Mouse (Mus musculus) neural tube, embryonic 13.5 days (tissue): ENCODE data around the gene Kdm6b. TPM values are rescaled to one million over a fixed set of nuclear protein-coding genes. Genes with fewer than 3 reads are reported as not detected.
A peak's percentile ranks its signal among the peaks of the same experiment; 100 is the strongest.

Experiments
- ATAC-seq: fragments of 200-750 bp; cut with Nextera tagmentation; 2 replicates; pipeline ENCODE4 v1.8.0; 2017; ENCODE audit warnings: low read depth, mild to moderate bottlenecking, moderate TSS enrichment, moderate library complexity
- H3K27ac ChIP-seq: fragments of 300-500 bp; sonication (generic); replicated peaks from 2 replicates; pipeline ENCODE4 v1.5.1; 2015; ENCODE audit warnings: moderate library complexity, mild to moderate bottlenecking, inconsistent platforms
- H3K27me3 ChIP-seq: fragments of 300-500 bp; sonication (generic); 2 replicates; pipeline ENCODE4 v1.6.1; 2015; ENCODE audit warnings: mild to moderate bottlenecking, inconsistent platforms
- H3K36me3 ChIP-seq: fragments of 300-500 bp; sonication (generic); 2 replicates; pipeline ENCODE4 v1.6.1; 2015; ENCODE audit warnings: mild to moderate bottlenecking, inconsistent platforms
- H3K4me1 ChIP-seq: fragments of 300-500 bp; sonication (generic); replicated peaks from 2 replicates; pipeline ENCODE4 v1.6.1; 2015; ENCODE audit warnings: inconsistent platforms
- H3K4me2 ChIP-seq: fragments of 300-500 bp; sonication (generic); 2 replicates; pipeline ENCODE4 v1.6.1; 2015; ENCODE audit warnings: inconsistent platforms, mild to moderate bottlenecking, moderate library complexity
- H3K4me3 ChIP-seq: fragments of 300-500 bp; sonication (generic); 2 replicates; pipeline ENCODE4 v1.5.1; 2015; ENCODE audit warnings: mild to moderate bottlenecking, inconsistent platforms
- H3K9ac ChIP-seq: fragments of 300-500 bp; sonication (generic); 2 replicates; pipeline ENCODE4 v1.6.1; 2015; ENCODE audit warnings: moderate library complexity, mild to moderate bottlenecking, inconsistent platforms
- H3K9me3 ChIP-seq: fragments of 300-500 bp; sonication (generic); 2 replicates; pipeline ENCODE4 v1.6.1; 2016; ENCODE audit warnings: inconsistent platforms
- WGBS: fragments of 180-500 bp; shearing (Covaris S2); methylation state at CpG from one replicate; pipeline ENCODE4 v1.1.7; 2015; 5-methylcytosine and 5-hydroxymethylcytosine counted together
- polyA plus RNA-seq: library from polyadenylated mRNA; unstranded; fragments of >200 nt; fragmentation: Nextera tagmentation; extraction: Ambion mirVana; gene quantifications from 2 replicates; pipeline ENCODE4 v1.2.1, GENCODE M21; 2015

Kdm6b gene
- polyA plus RNA-seq, 1 experiment from 2014 or later: 44.8 TPM

DNA sequence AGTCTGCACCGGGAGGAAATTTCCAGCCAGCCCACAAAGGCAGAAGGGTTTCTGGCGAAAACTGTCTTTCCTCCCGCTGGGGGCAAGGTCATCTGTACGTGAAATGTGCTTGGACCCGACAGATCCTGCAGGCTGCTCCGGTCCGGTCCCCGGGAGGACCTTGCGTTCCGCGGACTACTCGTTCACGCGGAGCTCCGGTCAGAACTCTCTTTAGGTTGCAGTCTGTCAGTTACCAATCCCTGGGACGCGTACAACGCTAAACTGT, 3.5 kb downstream of the Kdm6b start:
- Histone ChIP-seq H3K9me3 (no peaks in the 10 kb centered on the region), H3K4me2 (peak overlapping the region; percentile 96), H3K4me3 (peak overlapping the region; percentile 90), H3K27ac (peak overlapping the region; percentile 100), H3K27me3 (no peaks in the 10 kb centered on the region), H3K4me1 (peaks cover 69% of the 10 kb centered on the region), H3K9ac (peak overlapping the region; percentile 100), H3K36me3 (peaks cover 50% of the 10 kb centered on the region)
- no peak for ATAC-seq
- WGBS: under 1% methylated on average over 18 of the region's 18 CpGs

DNA sequence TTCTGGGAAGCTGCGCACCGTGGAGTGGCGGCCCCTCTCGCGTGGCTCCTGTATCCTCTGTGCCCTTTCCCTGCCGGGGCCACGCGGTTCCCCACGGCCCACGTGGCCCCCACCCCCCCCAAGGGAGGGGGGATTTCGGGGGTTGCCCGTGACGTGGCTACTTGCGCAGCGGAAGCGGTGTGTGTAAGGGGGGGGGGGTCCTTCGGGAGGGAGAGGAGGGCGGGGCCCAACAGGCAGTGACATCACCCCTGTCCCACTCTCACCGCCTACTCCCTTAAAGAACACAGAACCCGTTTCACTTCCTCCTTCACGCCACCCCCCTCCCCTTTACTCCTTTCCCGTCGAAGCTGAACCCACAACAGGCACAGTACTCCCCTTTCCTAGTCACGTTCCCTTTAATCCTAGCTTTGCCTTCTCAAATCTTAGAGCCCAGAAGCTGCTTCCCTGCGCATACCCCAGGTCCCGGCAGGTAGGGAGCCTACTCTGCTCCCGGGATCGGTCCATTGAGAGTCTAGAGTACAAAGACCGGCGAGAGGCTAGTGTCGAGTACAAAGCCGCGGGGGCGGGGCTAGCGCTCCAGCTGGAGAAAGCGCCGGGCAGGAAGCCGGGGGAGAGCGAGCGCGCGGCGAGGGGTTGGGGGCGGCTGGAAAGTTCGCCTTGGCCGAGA, 4.0 kb downstream of the Kdm6b start:
- Histone ChIP-seq H3K9me3 (no peaks in the 10 kb centered on the region), H3K27ac (peak overlapping the region; percentile 100), H3K4me3 (peak overlapping the region; percentile 90), H3K36me3 (peaks cover 55% of the 10 kb centered on the region), H3K4me2 (peak overlapping the region; percentile 96), H3K27me3 (no peaks in the 10 kb centered on the region), H3K4me1 (peaks cover 64% of the 10 kb centered on the region), H3K9ac (peak overlapping the region; percentile 100)
- under 1% methylated on average over 46 of the region's 46 CpGs for WGBS
- ATAC-seq: peak; percentile 29

DNA sequence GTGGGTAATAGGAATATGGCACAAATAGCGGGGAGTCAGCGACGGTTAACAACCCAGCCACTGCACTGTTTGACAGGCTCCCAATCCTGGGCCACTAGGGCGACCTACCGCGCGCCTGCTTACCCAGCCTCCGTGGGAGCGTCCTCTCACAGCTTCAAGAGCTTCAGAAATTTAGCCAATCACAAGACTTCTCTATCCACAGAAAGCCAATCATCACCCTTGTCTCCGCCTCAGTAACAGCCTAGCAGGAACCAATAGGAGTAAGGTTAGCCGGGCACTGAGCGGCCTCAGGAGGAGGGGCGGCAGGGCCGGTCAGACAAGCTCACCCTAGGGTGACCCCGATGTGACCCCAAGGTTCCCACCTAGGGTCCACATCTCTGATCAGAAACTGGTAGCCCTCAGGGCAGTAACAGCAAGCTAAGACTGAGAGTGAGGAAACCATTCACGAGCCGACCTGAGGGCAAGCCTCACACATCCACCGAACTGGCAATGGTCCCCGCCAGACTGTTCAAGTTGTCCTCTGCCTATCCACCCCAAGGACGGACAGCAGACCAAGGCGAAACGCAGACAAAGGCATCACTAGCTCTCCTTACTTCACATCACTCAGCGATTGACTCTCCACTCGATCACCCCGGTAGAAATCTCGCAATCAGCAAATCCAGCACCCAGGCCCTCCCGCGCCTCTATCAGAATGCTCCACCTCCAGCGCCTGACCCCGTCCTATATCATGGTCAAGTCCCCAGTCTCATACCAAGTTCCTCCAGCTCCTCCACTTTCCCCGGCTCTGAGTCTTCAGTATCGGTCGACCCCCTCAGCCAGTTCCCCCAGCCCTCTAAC, 4.7 kb downstream of the Kdm6b start:
- Histone ChIP-seq H3K9me3 (no peaks in the 10 kb centered on the region), H3K36me3 (peaks cover 62% of the 10 kb centered on the region), H3K27me3 (no peaks in the 10 kb centered on the region), H3K9ac (peak overlapping the region; percentile 100), H3K4me3 (peak overlapping the region; percentile 90), H3K27ac (peak overlapping the region; percentile 100), H3K4me2 (peak overlapping the region; percentile 96), H3K4me1 (peaks cover 56% of the 10 kb centered on the region)
- ATAC-seq: peak; percentile 55
- WGBS: under 1% methylated on average over 33 of the region's 33 CpGs

DNA sequence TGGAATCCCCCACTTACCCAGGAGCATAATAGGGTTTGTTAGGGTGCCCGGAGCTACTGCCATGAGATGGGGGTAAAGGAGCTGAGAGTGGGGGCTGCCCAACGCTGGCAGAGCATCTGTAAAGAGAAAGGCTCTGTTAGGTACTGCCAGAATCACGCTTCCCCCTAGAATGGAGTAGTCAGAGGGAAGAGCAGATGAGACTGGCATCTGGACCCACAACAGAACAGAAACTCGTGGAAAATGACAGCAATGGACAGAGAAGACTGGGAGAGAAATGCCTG, 5.8 kb downstream of the Kdm6b start:
- no peak for ATAC-seq
- Histone ChIP-seq H3K9me3 (no peaks in the 10 kb centered on the region), H3K4me3 (peak overlapping the region; percentile 90), H3K36me3 (peaks cover 65% of the 10 kb centered on the region), H3K4me1 (peaks cover 46% of the 10 kb centered on the region), H3K27me3 (no peaks in the 10 kb centered on the region), H3K27ac (no peak overlapping the region), H3K9ac (peak overlapping the region; percentile 100), H3K4me2 (peak overlapping the region; percentile 96)
- 91% methylated on average over 4 of the region's 4 CpGs for WGBS

DNA sequence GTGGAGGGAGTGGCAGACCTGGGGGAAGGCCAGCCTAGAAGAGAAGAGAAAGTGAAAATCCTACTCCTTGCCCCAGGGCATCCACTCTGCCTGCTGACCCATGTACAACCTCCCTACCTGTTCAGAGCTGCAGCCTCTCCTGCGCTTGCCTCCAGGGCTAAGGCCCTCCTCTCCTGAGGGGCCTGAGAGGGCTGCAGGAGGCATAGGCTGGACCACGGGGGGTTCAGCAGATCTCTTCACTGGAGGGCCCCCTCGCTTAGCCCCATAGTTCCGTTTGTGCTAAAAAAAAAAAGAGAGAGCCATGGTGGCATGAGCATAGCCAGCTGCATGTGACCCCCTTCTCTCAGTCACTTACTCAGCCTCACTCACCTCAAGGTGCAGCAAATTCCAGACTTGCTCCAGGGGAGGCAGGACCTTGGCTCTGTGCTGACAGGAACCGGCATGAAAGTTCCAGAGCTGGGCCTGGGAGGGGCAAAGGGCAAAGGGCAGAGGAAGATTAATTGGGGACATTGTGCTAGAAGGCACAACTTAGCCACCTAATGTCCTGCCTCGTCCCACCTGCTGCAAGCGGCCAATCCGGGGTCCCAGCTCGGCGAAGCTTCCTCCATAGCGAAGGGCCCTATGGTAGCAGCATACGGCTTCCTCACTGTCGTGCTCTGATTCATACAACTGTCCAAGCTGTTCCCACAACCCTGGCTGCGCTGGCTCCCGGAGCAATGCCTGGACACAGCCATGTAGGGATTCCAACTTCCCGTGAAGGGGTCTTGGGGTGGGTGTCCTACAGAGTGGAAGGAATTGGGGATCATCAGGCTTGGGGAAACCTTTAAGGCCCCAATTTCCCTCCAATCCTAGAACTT, 6.4 kb downstream of the Kdm6b start:
- no peaks in the 10 kb centered on the region for H3K27me3 ChIP-seq
- ATAC-seq: no peak
- H3K4me3 ChIP-seq: no peak overlapping the region
- H3K9ac ChIP-seq: peak overlapping the region; percentile 100; the same call in 1 of the 2 replicates
- peaks cover 40% of the 10 kb centered on the region for H3K4me1 ChIP-seq
- H3K27ac ChIP-seq: no peak overlapping the region
- WGBS: 88% methylated on average over 16 of the region's 16 CpGs
- peaks cover 66% of the 10 kb centered on the region for H3K36me3 ChIP-seq
- H3K4me2 ChIP-seq: no peak overlapping the region
- no peaks in the 10 kb centered on the region for H3K9me3 ChIP-seq

DNA sequence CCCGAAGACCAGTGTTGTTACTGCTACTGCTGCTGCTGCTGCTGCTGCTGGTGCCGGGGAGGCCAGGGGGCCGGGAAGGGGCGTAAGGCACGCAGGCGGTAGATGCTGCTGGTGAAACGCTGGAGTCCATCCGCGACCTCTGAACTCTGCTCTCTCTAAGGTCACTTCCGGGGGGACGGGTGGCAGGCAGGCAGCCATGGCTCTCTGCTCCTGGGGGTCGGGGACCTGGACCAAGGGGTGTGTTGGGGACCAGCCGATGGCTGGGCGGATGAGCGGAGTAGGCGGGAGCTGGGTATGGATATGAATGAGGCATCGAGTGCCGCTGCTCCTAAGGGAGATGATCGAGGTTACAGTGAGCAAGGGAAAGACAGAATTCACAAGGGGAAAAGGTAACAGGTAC, 7.2 kb downstream of the Kdm6b start:
- Histone ChIP-seq H3K27me3 (no peaks in the 10 kb centered on the region), H3K9ac (no peak overlapping the region), H3K4me1 (peaks cover 37% of the 10 kb centered on the region), H3K4me2 (no peak overlapping the region), H3K27ac (no peak overlapping the region), H3K4me3 (no peak overlapping the region), H3K36me3 (peaks cover 68% of the 10 kb centered on the region), H3K9me3 (no peaks in the 10 kb centered on the region)
- no peak for ATAC-seq
- WGBS: 89% methylated on average over 19 of the region's 19 CpGs

DNA sequence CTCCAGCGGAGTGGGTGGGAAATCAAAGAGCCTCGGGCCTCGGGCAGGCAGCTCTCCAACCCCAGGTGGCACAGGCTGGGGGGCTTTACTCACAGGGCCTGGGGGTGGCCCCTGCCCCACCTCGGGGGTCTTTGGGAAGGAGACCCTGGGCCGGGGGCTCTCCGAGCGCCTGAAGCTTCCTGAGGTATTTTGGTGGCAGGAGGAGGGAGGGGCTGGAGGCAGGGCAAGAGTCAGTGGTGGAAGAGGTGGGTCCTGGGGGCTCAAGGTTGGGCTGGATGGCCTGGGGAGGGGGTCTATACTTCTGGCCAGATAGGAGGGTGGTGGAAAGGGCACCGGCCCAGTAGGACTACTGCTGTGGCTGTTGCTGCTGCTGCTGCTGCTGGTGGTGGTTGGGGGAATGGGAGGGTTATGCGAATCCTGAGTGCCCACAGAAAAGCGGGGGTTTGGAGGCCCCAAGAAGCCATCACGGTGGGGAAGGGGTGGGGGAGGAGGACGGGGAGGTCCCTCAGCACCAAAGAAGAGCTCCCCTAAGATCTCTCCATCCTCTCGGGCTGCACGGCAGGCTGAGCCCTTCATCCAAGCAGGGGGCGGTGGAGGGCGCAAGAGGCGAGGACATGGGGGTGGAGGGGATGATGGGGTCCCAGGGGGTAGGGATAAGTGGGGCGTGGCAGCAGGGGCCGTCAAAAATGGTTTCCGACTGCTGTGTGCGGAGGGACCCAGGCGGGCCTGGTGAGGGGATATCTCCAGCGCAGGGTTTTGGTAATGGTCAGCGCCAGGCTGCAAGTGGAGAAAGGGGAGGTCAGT, 7.9 kb downstream of the Kdm6b start:
- H3K36me3 ChIP-seq: peaks cover 75% of the 10 kb centered on the region
- no peak overlapping the region for H3K4me3 ChIP-seq
- H3K27me3 ChIP-seq: peaks cover 5% of the 10 kb centered on the region
- WGBS: 89% methylated on average over 24 of the region's 24 CpGs
- H3K27ac ChIP-seq: no peak overlapping the region
- H3K4me1 ChIP-seq: peaks cover 38% of the 10 kb centered on the region
- no peak for ATAC-seq
- no peak overlapping the region for H3K4me2 ChIP-seq
- no peaks in the 10 kb centered on the region for H3K9me3 ChIP-seq
- no peak overlapping the region for H3K9ac ChIP-seq

DNA sequence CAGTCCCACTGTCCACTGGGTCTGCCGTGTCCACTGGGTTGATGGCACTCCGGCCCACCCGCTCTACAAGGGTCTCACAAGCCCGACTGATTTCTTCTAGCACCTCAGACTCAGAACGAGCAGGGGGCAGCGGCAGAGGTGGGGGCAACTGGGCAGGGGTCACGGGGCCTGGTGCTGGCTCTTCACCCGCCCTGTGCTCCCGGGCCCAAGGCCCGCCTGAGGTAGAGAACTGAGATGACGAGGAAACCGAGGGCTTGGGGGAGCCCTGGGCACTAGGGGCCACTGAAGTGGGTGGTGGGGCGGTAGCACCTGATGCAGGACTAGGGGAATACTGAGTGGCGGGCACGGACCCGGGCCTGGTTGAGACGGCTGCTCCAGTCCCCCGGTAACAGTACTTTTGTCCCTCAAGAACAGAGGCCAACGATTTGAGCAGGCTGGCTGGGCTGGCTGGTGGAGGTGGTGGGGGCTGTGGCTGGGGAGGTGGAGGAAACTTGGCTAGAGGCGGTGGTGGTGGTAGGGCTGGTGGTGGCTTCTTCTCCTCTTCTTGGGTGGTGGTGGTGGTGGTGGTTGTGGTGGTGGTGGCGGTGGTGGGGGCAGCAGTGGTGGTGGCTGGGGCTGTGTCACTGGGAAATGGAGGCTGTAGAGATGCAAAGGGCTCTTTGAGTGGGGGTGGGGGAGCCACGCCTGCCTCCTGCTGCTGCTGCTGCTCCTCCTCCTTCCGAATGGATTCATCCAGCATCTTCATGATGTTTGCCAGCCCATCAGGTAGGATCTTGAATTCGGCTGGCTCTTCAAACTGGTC, 8.7 kb downstream of the Kdm6b start:
- Histone ChIP-seq H3K4me2 (no peak overlapping the region), H3K27me3 (peaks cover 14% of the 10 kb centered on the region), H3K9ac (no peak overlapping the region), H3K27ac (no peak overlapping the region), H3K36me3 (peaks cover 83% of the 10 kb centered on the region), H3K9me3 (no peaks in the 10 kb centered on the region), H3K4me1 (peaks cover 30% of the 10 kb centered on the region), H3K4me3 (no peak overlapping the region)
- ATAC-seq: no peak
- WGBS: 92% methylated on average over 21 of the region's 24 CpGs

DNA sequence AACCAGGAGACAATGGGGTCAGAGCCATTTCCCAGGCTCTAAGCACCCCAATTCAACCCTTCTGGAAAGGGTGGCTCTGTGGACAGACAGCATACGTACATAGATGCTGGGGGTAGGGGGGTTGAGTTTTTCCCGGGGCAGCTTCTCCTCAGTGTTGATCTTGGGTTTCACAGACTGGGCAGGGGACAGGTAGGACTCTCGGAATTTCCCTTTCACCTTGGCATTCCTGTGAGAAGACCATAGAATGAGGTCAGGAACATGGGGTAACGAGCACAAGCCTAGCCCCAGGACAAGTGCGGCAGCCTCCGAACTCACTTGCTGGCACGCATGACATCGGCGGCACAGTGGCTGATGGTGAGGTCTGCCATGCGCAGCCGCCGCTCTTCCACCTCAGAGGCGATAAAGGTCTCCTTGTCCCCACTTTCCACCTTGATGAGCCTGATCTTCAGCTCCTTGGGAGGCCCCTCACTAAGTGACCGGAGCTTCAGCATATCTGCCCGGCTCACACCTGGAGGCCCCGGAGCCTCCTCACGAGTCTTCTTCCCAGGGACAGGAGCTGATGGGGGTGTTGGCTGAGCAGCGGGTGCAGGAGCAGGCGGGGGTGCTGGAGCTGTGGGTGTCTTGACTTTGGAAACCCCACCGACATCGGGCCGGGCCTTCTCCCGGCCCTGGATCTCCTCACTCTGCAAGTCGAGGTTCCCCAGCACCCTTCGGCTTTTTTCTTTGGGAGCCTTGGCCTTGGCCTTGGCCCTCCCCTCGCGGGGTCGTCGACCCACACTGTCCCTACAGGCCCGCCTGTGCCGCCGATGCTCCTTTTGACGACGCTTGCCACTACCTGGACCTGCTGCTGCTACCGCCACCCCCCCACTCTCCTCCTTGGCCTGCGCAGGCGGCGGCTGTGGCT, 9.5 kb downstream of the Kdm6b start:
- Histone ChIP-seq H3K36me3 (peaks cover 90% of the 10 kb centered on the region), H3K27ac (no peak overlapping the region), H3K4me1 (peaks cover 25% of the 10 kb centered on the region), H3K4me3 (no peak overlapping the region), H3K9ac (no peak overlapping the region), H3K9me3 (no peaks in the 10 kb centered on the region), H3K4me2 (no peak overlapping the region), H3K27me3 (peaks cover 16% of the 10 kb centered on the region)
- 94% methylated on average over 34 of the region's 38 CpGs for WGBS
- no peak for ATAC-seq

DNA sequence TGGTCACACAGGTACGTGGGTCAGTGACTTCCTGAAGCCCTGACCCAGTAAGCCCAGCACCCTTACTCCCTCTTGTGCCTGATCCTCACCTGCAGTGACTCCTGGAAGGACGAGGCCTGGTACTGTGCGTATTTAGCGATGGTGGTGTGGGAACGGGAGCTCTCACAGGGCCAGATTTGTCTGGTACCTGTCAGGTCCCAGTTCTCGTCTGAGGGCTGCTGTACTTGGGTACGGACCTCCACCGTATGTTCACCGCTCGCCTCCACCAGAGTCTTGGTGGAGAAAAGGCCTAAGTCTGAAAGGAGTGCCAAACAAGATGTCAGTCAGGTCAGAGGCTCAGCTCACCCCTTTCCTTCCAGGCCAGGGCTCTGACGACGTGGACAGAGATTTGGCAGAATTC, 11.5 kb downstream of the Kdm6b start:
- peaks cover 24% of the 10 kb centered on the region for H3K4me1 ChIP-seq
- peaks cover 89% of the 10 kb centered on the region for H3K36me3 ChIP-seq
- 86% methylated on average over 12 of the region's 12 CpGs for WGBS
- no peak overlapping the region for H3K4me2 ChIP-seq
- no peak for ATAC-seq
- H3K9ac ChIP-seq: no peak overlapping the region
- H3K27ac ChIP-seq: no peak overlapping the region
- no peak overlapping the region for H3K4me3 ChIP-seq
- peaks cover 16% of the 10 kb centered on the region for H3K27me3 ChIP-seq
- H3K9me3 ChIP-seq: no peaks in the 10 kb centered on the region
